Mouse (Mus musculus) frontal cortex, adult 2 months (tissue): Measurements from ENCODE around the gene Serinc1. TPM values are rescaled to one million over a fixed set of nuclear protein-coding genes. Genes with fewer than 3 reads are reported as not detected.
A peak's percentile ranks its signal among the peaks of the same experiment; 100 is the strongest.

Experiments
- DNase-seq, 2 experiments: peaks; one replicate each; pipeline ENCODE4 v3.0.0; 2022; ENCODE audit warnings: low spot score in 1 of 2; ENCODE audit errors: extremely low spot score in 1 of 2
- polyA plus RNA-seq: library from polyadenylated mRNA; depleted of rRNA; stranded (reverse); fragments of >200 nt; gene quantifications from 2 replicates; pipeline ENCODE4 v1.2.3, GENCODE M21; 2012; rRNA removed

Gene Serinc1
- polyA plus RNA-seq, 1 experiment, result 616 TPM

GRCm38 (mm10) chr10:57486542-57487071, 45.7 kb downstream of the Serinc1 start:
- DNase-seq, result peak in 1 of 2 experiments; percentile 34

GRCm38 (mm10) chr10:57485908-57486541, 46.3 kb downstream of the Serinc1 start, which contains the start of gene Hsf2:
Hsf2 (plus strand) TSS chr10:57486385.
- DNase-seq, result peak; percentile 95 to 97

GRCm38 (mm10) chr10:57484741-57485140, 47.6 kb downstream of the Serinc1 start:
- no peak for DNase-seq

GRCm38 (mm10) chr10:57481717-57482116, 50.6 kb downstream of the Serinc1 start:
- DNase-seq, result no peak

GRCm38 (mm10) chr10:57477121-57477843, 55.0 kb downstream of the Serinc1 start:
- DNase-seq, result no peak

Other genes with a start within 250 kb of the Serinc1 start
- gene Hsf2, start 46.1 kb downstream of the Serinc1 start, polyA plus RNA-seq, result 24.9 and 25.6 TPM in 2 replicates
- gene Pkib, start 99.5 kb upstream of the Serinc1 start, polyA plus RNA-seq, result 12.2 and 15.6 TPM in 2 replicates